Comparison of ENCODE assay signal across 20 mouse cellular contexts in genomic region chr1:80624552-80624951, GRCm38 (mm10).
"Had no signal": no experiment of that assay in that cellular context is flagged by ENCODE, and none has a peak within 500 bp of the region (broad histone marks: within the 10 kb centered on the region; RNA-seq: fewer than 3 reads in every experiment).

No protein-coding gene starts in this region.

- H3K9me3 ChIP-seq: midbrain, embryonic 10.5 days; midbrain, embryonic 12.5 days; neural tube, embryonic 12.5 days; neural tube, embryonic 15.5 days; stomach, embryonic 15.5 days had no signal

- ATAC-seq: midbrain, embryonic 16.5 days had no signal

- DNase-seq: lung, adult 18-20 months; lung, embryonic 14.5 days; lung, postnatal 10 days; lung, postnatal 4 days; midbrain, embryonic 14.5 days; right cerebral cortex, adult 18-20 months; right cerebral cortex, postnatal 25 days; right cerebral cortex, postnatal 4 days; spleen, adult 18-20 months; thymus, adult 18-20 months; thymus, postnatal 14 days; thymus, postnatal 36 days had no signal

- H3K4me2 ChIP-seq: lung, embryonic 14.5 days; midbrain, embryonic 12.5 days; neural tube, embryonic 12.5 days; neural tube, embryonic 15.5 days; stomach, embryonic 15.5 days had no signal

- H3K27me3 ChIP-seq: midbrain, embryonic 12.5 days; neural tube, embryonic 12.5 days; neural tube, embryonic 15.5 days; stomach, embryonic 15.5 days had no signal

- H3K4me3 ChIP-seq: midbrain, embryonic 10.5 days; midbrain, embryonic 12.5 days; myocyte; neural tube, embryonic 12.5 days; neural tube, embryonic 15.5 days; stomach, embryonic 15.5 days had no signal

- H3K9ac ChIP-seq: liver, embryonic 14.5 days; lung, embryonic 14.5 days; midbrain, embryonic 12.5 days; neural tube, embryonic 12.5 days; neural tube, embryonic 15.5 days; stomach, embryonic 15.5 days had no signal

- H3K4me1 ChIP-seq: midbrain, embryonic 12.5 days; neural tube, embryonic 12.5 days; neural tube, embryonic 15.5 days; stomach, embryonic 15.5 days had no signal

- H3K27ac ChIP-seq: liver, embryonic 14.5 days; midbrain, embryonic 10.5 days; midbrain, embryonic 12.5 days; neural tube, embryonic 12.5 days; neural tube, embryonic 15.5 days; stomach, embryonic 15.5 days had no signal

- H3K36me3 ChIP-seq: midbrain, embryonic 10.5 days; midbrain, embryonic 12.5 days; neural tube, embryonic 12.5 days; neural tube, embryonic 15.5 days; stomach, embryonic 15.5 days had no signal
